Mouse (Mus musculus) midbrain, embryonic 14.5 days (tissue): Measurements from ENCODE around the gene Dis3l. TPM values are rescaled to one million over a fixed set of nuclear protein-coding genes. Genes with fewer than 3 reads are reported as not detected.
A peak's percentile ranks its signal among the peaks of the same experiment; 100 is the strongest.
"Not testable (repeated sequence)": the region's sequence is repeated elsewhere in the genome, so short reads cannot be mapped to it uniquely, and the experiment has no call there.

ENCODE experiments used
- ATAC-seq: fragments of 200-750 bp; cut with Nextera tagmentation; 2 replicates; pipeline ENCODE4 v1.8.0; 2017; ENCODE audit warnings: moderate number of reproducible peaks, moderate library complexity; ENCODE audit not compliant: low FRiP score, low TSS enrichment
- DNase-seq: peaks from one replicate; pipeline ENCODE4 v3.0.0-alpha.2; 2015
- H3K27ac ChIP-seq: fragments of 300-500 bp; sonication (generic); replicated peaks from 2 replicates; pipeline ENCODE4 v1.5.1; 2014; ENCODE audit warnings: mild to moderate bottlenecking, low read depth, low read length, moderate library complexity
- H3K27me3 ChIP-seq: fragments of 300-500 bp; sonication (generic); 2 replicates; pipeline ENCODE4 v1.6.1; 2014; ENCODE audit warnings: low read length, control low read depth, mixed read lengths; ENCODE audit not compliant: control insufficient read depth, insufficient read depth
- H3K36me3 ChIP-seq: fragments of 300-500 bp; sonication (generic); 2 replicates; pipeline ENCODE4 v1.6.1; 2014; ENCODE audit warnings: low read length, control low read depth; ENCODE audit not compliant: control insufficient read depth, insufficient read depth
- H3K4me1 ChIP-seq: fragments of 300-500 bp; sonication (generic); 2 replicates; pipeline ENCODE4 v1.6.1; 2014; ENCODE audit warnings: mild to moderate bottlenecking, antibody characterized with exemption, low read length, control low read depth; ENCODE audit not compliant: control insufficient read depth, insufficient read depth
- H3K4me2 ChIP-seq: fragments of 300-500 bp; sonication (generic); 2 replicates; pipeline ENCODE4 v1.6.1; 2014; ENCODE audit warnings: mild to moderate bottlenecking, low read length, moderate library complexity
- H3K4me3 ChIP-seq: fragments of 300-500 bp; sonication (generic); replicated peaks from 2 replicates; pipeline ENCODE4 v1.5.1; 2014; ENCODE audit warnings: low read depth, low read length
- H3K9ac ChIP-seq: fragments of 300-500 bp; sonication (generic); replicated peaks from 2 replicates; pipeline ENCODE4 v1.6.1; 2014; ENCODE audit warnings: mild to moderate bottlenecking, low read length, moderate library complexity
- H3K9me3 ChIP-seq: fragments of 300-500 bp; sonication (generic); 2 replicates; pipeline ENCODE4 v1.6.1; 2016; ENCODE audit warnings: low read length, control low read depth, mixed read lengths; ENCODE audit not compliant: control insufficient read depth
- WGBS: fragments of 180-500 bp; shearing (Covaris S2); extraction: QIAGEN DNeasy Blood & Tissue Kit; methylation state at CpG from one replicate; pipeline ENCODE4 v1.1.7; 2014; 5-methylcytosine and 5-hydroxymethylcytosine counted together
- polyA plus RNA-seq: library from polyadenylated mRNA; unstranded; fragments of >200 nt; fragmentation: Nextera tagmentation; extraction: Ambion mirVana; gene quantifications from 2 replicates; pipeline ENCODE4 v1.2.1, GENCODE M21; 2014

The Dis3l gene
- polyA plus RNA-seq, 1 experiment from 2014 or later: 23.9 TPM

- no peaks in the 10 kb centered on the region for H3K27me3 ChIP-seq
These were observed 66.8 kb downstream of the Dis3l start for GRCm38 (mm10) chr9:64274291-64274690.

GRCm38 (mm10) chr9:64273757-64274156 lies 67.3 kb downstream of the Dis3l start:
- ATAC-seq (no peak), DNase-seq (no peak)
- H3K4me1 ChIP-seq: no peaks in the 10 kb centered on the region
- no peak overlapping the region for H3K27ac ChIP-seq
- H3K9me3 ChIP-seq: no peaks in the 10 kb centered on the region
- 70% methylated on average over 4 of the region's 4 CpGs for WGBS
- H3K4me2 ChIP-seq: no peak overlapping the region
- no peaks in the 10 kb centered on the region for H3K36me3 ChIP-seq
- H3K27me3 ChIP-seq: no peaks in the 10 kb centered on the region
- H3K9ac ChIP-seq: no peak overlapping the region
- H3K4me3 ChIP-seq: no peak overlapping the region

More at GRCm38 (mm10) chr9:64274291-64274690, 66.8 kb downstream of the Dis3l start:
- no peak overlapping the region for H3K9ac ChIP-seq
- no peaks in the 10 kb centered on the region for H3K36me3 ChIP-seq
- no peak overlapping the region for H3K27ac ChIP-seq
- DNase-seq: no peak
- WGBS: 78% methylated on average over 4 of the region's 4 CpGs
- no peak for ATAC-seq
- no peak overlapping the region for H3K4me2 ChIP-seq
- no peaks in the 10 kb centered on the region for H3K4me1 ChIP-seq
- no peak overlapping the region for H3K4me3 ChIP-seq
- H3K9me3 ChIP-seq: no peaks in the 10 kb centered on the region

- no peaks in the 10 kb centered on the region for H3K4me1 ChIP-seq
- no peak overlapping the region for H3K4me3 ChIP-seq
- H3K27ac ChIP-seq: no peak overlapping the region
- no peak overlapping the region for H3K4me2 ChIP-seq
- 40% methylated on average over 7 of the region's 7 CpGs for WGBS
- no peaks in the 10 kb centered on the region for H3K36me3 ChIP-seq
- no peak overlapping the region for H3K9ac ChIP-seq
- H3K27me3 ChIP-seq: no peaks in the 10 kb centered on the region
- no peaks in the 10 kb centered on the region for H3K9me3 ChIP-seq
- DNase-seq: peak; percentile 28
- ATAC-seq: no peak
These were observed 68.5 kb downstream of the Dis3l start for GRCm38 (mm10) chr9:64272611-64273010.

- no peaks in the 10 kb centered on the region for H3K4me1 ChIP-seq
- no peak overlapping the region for H3K27ac ChIP-seq
- no peak overlapping the region for H3K9ac ChIP-seq
- H3K4me2 ChIP-seq: no peak overlapping the region
- DNase-seq (no peak), ATAC-seq (no peak)
- H3K36me3 ChIP-seq: no peaks in the 10 kb centered on the region
- no peaks in the 10 kb centered on the region for H3K9me3 ChIP-seq
- WGBS: 64% methylated on average over 3 of the region's 3 CpGs
- no peak overlapping the region for H3K4me3 ChIP-seq
- no peaks in the 10 kb centered on the region for H3K27me3 ChIP-seq
These were observed 69.8 kb downstream of the Dis3l start for GRCm38 (mm10) chr9:64271249-64271648.

GRCm38 (mm10) chr9:64268836-64269235 lies 72.3 kb downstream of the Dis3l start:
- not testable (repeated sequence) for ATAC-seq, DNase-seq, H3K9me3 ChIP-seq, H3K27me3 ChIP-seq, H3K4me2 ChIP-seq, H3K4me3 ChIP-seq, H3K4me1 ChIP-seq, H3K9ac ChIP-seq, H3K27ac ChIP-seq, H3K36me3 ChIP-seq
- 94% methylated on average over 8 of the region's 8 CpGs for WGBS

- no peak for DNase-seq
- WGBS: 93% methylated on average over 10 of the region's 10 CpGs
- H3K4me3 ChIP-seq: no peak overlapping the region
These were observed 72.9 kb downstream of the Dis3l start for GRCm38 (mm10) chr9:64268196-64268595.

GRCm38 (mm10) chr9:64267231-64267630 lies 73.9 kb downstream of the Dis3l start:
- ATAC-seq: no peak
- WGBS: 93% methylated on average over 1 of the region's 1 CpGs
- Histone ChIP-seq H3K9ac (no peak overlapping the region), H3K4me3 (no peak overlapping the region), H3K9me3 (no peaks in the 10 kb centered on the region), H3K27ac (no peak overlapping the region), H3K27me3 (no peaks in the 10 kb centered on the region), H3K36me3 (no peaks in the 10 kb centered on the region), H3K4me1 (no peaks in the 10 kb centered on the region), H3K4me2 (no peak overlapping the region)
- DNase-seq: no peak

More at GRCm38 (mm10) chr9:64268196-64268595, 72.9 kb downstream of the Dis3l start:
- Histone ChIP-seq H3K4me2 (no peak overlapping the region), H3K9ac (no peak overlapping the region), H3K4me1 (no peaks in the 10 kb centered on the region), H3K36me3 (no peaks in the 10 kb centered on the region), H3K9me3 (no peaks in the 10 kb centered on the region), H3K27ac (no peak overlapping the region), H3K27me3 (no peaks in the 10 kb centered on the region)
- ATAC-seq: no peak

GRCm38 (mm10) chr9:64264813-64265212 lies 76.3 kb downstream of the Dis3l start:
- no peak for ATAC-seq
- H3K4me1 ChIP-seq: no peaks in the 10 kb centered on the region
- DNase-seq: no peak
- no peaks in the 10 kb centered on the region for H3K27me3 ChIP-seq
- no peak overlapping the region for H3K4me3 ChIP-seq
- 57% methylated on average over 1 of the region's 1 CpGs for WGBS
- H3K4me2 ChIP-seq: no peak overlapping the region
- H3K9me3 ChIP-seq: no peaks in the 10 kb centered on the region
- no peak overlapping the region for H3K27ac ChIP-seq
- H3K9ac ChIP-seq: no peak overlapping the region
- H3K36me3 ChIP-seq: no peaks in the 10 kb centered on the region

- H3K4me1 ChIP-seq: no peaks in the 10 kb centered on the region
- H3K9me3 ChIP-seq: no peaks in the 10 kb centered on the region
- no peak for DNase-seq
- no peak overlapping the region for H3K4me2 ChIP-seq
- no peaks in the 10 kb centered on the region for H3K27me3 ChIP-seq
- WGBS: 93% methylated on average over 4 of the region's 4 CpGs
- H3K4me3 ChIP-seq: no peak overlapping the region
- no peak for ATAC-seq
- H3K9ac ChIP-seq: no peak overlapping the region
- H3K27ac ChIP-seq: no peak overlapping the region
- no peaks in the 10 kb centered on the region for H3K36me3 ChIP-seq
These were observed 80.1 kb downstream of the Dis3l start for GRCm38 (mm10) chr9:64261023-64261422.
